Mouse (Mus musculus): ENCODE measurements around the gene Eps8l3.

The Eps8l3 gene

GRCm38 (mm10) chr3:107895720-107896569, 18.9 kb downstream of the Eps8l3 start, which contains the start of gene Gstm5:
Gene Gstm5, plus strand, starts transcription at chr3:107895821.
- peak; percentile 99 for ATAC-seq (ENCODE audit: low TSS enrichment)

- ATAC-seq (ENCODE audit: low TSS enrichment): no peak
Observed at GRCm38 (mm10) chr3:107898691-107899090, 21.7 kb downstream of the Eps8l3 start.

GRCm38 (mm10) chr3:107900955-107901673, 24.1 kb downstream of the Eps8l3 start:
- no peak for ATAC-seq (ENCODE audit: low TSS enrichment)

- no peak for ATAC-seq (ENCODE audit: low TSS enrichment)
Observed at GRCm38 (mm10) chr3:107905942-107906341, 28.9 kb downstream of the Eps8l3 start.

- ATAC-seq (ENCODE audit: low TSS enrichment): no peak
Observed at GRCm38 (mm10) chr3:107916674-107917073, 39.6 kb downstream of the Eps8l3 start.

- ATAC-seq (ENCODE audit: low TSS enrichment): no peak
Observed at GRCm38 (mm10) chr3:107917097-107917496, 40.1 kb downstream of the Eps8l3 start.

GRCm38 (mm10) chr3:107917783-107918408, 40.9 kb downstream of the Eps8l3 start:
- peak; percentile 90 for ATAC-seq (ENCODE audit: low TSS enrichment)

- no peak for ATAC-seq (ENCODE audit: low TSS enrichment)
Observed at GRCm38 (mm10) chr3:107920348-107920747, 43.3 kb downstream of the Eps8l3 start.

- ATAC-seq (ENCODE audit: low TSS enrichment): no peak
Observed at GRCm38 (mm10) chr3:107925335-107925734, 48.3 kb downstream of the Eps8l3 start.

GRCm38 (mm10) chr3:107927841-107928240, 50.8 kb downstream of the Eps8l3 start:
- 0 out of 2 replicates have a peak, but pooled peaks have one; percentile 38 for ATAC-seq (ENCODE audit: low TSS enrichment)

- ATAC-seq (ENCODE audit: low TSS enrichment): no peak
Observed at GRCm38 (mm10) chr3:107928691-107929090, 51.7 kb downstream of the Eps8l3 start.

GRCm38 (mm10) chr3:107929243-107929642, 52.2 kb downstream of the Eps8l3 start:
- peak; percentile 21; the same call in 1 of the 2 replicates for ATAC-seq (ENCODE audit: low TSS enrichment)

GRCm38 (mm10) chr3:107929731-107930130, 52.7 kb downstream of the Eps8l3 start:
- ATAC-seq (ENCODE audit: low TSS enrichment): no peak

GRCm38 (mm10) chr3:107931134-107931533, 54.1 kb downstream of the Eps8l3 start:
- no peak for ATAC-seq (ENCODE audit: low TSS enrichment)

GRCm38 (mm10) chr3:107931670-107932069, 54.6 kb downstream of the Eps8l3 start, which contains the start of gene Gstm7:
Gene Gstm7, minus strand, starts transcription at chr3:107931817.
- ATAC-seq (ENCODE audit: low TSS enrichment): peak; percentile 88

- ATAC-seq (ENCODE audit: low TSS enrichment): no peak
Observed at GRCm38 (mm10) chr3:107932128-107932527, 55.1 kb downstream of the Eps8l3 start.

- ATAC-seq (ENCODE audit: low TSS enrichment): no peak
Observed at GRCm38 (mm10) chr3:107935268-107935667, 58.2 kb downstream of the Eps8l3 start.

- no peak for ATAC-seq (ENCODE audit: low TSS enrichment)
Observed at GRCm38 (mm10) chr3:107935888-107936287, 58.9 kb downstream of the Eps8l3 start.

- ATAC-seq (ENCODE audit: low TSS enrichment): peak; percentile 35
Observed at GRCm38 (mm10) chr3:107939403-107939802, 62.4 kb downstream of the Eps8l3 start.

GRCm38 (mm10) chr3:107939830-107940229, 62.8 kb downstream of the Eps8l3 start:
- peak; percentile 67 for ATAC-seq (ENCODE audit: low TSS enrichment)

GRCm38 (mm10) chr3:107940524-107940923, 63.5 kb downstream of the Eps8l3 start:
- peak; percentile 45 for ATAC-seq (ENCODE audit: low TSS enrichment)

- ATAC-seq (ENCODE audit: low TSS enrichment): no peak
Observed at GRCm38 (mm10) chr3:107941261-107941660, 64.2 kb downstream of the Eps8l3 start.
